Mouse (Mus musculus) embryonic facial prominence, embryonic 14.5 days (tissue): ENCODE data around the gene Cdh23. TPM values are rescaled to one million over a fixed set of nuclear protein-coding genes. Genes with fewer than 3 reads are reported as not detected.
"Not testable (repeated sequence)": the region's sequence is repeated elsewhere in the genome, so short reads cannot be mapped to it uniquely, and the experiment has no call there.

ENCODE experiments used
- ATAC-seq: fragments of 200-750 bp; cut with Nextera tagmentation; 2 replicates; pipeline ENCODE4 v1.8.0; 2017; ENCODE audit warnings: low read depth, moderate number of reproducible peaks, moderate TSS enrichment
- DNase-seq: peaks from one replicate; pipeline ENCODE4 v3.0.0-alpha.2; 2015; ENCODE audit warnings: low spot score
- H3K27ac ChIP-seq: fragments of 300-500 bp; sonication (generic); replicated peaks from 2 replicates; pipeline ENCODE4 v1.5.1; 2014; ENCODE audit warnings: low read depth, mild to moderate bottlenecking, low read length, moderate library complexity
- H3K27me3 ChIP-seq: fragments of 300-500 bp; sonication (generic); replicated peaks from 2 replicates; pipeline ENCODE4 v1.6.1; 2014; ENCODE audit warnings: low read length; ENCODE audit not compliant: control insufficient read depth, insufficient read depth
- H3K36me3 ChIP-seq: fragments of 300-500 bp; sonication (generic); 2 replicates; pipeline ENCODE4 v1.6.1; 2014; ENCODE audit warnings: low read length, mixed read lengths; ENCODE audit not compliant: control insufficient read depth, insufficient read depth
- H3K4me1 ChIP-seq: fragments of 300-500 bp; sonication (generic); 2 replicates; pipeline ENCODE4 v1.6.1; 2014; ENCODE audit warnings: antibody characterized with exemption, low read length; ENCODE audit not compliant: control insufficient read depth, insufficient read depth
- H3K4me2 ChIP-seq: fragments of 300-500 bp; sonication (generic); 2 replicates; pipeline ENCODE4 v1.6.1; 2014; ENCODE audit warnings: low read depth, mild to moderate bottlenecking, low read length, moderate library complexity, mixed read lengths
- H3K4me3 ChIP-seq: fragments of 300-500 bp; sonication (generic); 2 replicates; pipeline ENCODE4 v1.5.1; 2014; ENCODE audit warnings: low read depth, mild to moderate bottlenecking, low read length
- H3K9ac ChIP-seq: fragments of 300-500 bp; sonication (generic); 2 replicates; pipeline ENCODE4 v1.6.1; 2014; ENCODE audit warnings: low read depth, mild to moderate bottlenecking, low read length, moderate library complexity, mixed read lengths
- H3K9me3 ChIP-seq: fragments of 300-500 bp; sonication (generic); 2 replicates; pipeline ENCODE4 v1.6.1; 2016; ENCODE audit warnings: low read length; ENCODE audit not compliant: control insufficient read depth
- WGBS: fragments of 180-500 bp; shearing (Covaris S2); extraction: QIAGEN DNeasy Blood & Tissue Kit; methylation state at CpG from one replicate; pipeline ENCODE4 v1.1.7; 2014; 5-methylcytosine and 5-hydroxymethylcytosine counted together
- polyA plus RNA-seq: library from polyadenylated mRNA; unstranded; fragments of >200 nt; fragmentation: Nextera tagmentation; extraction: Ambion mirVana; gene quantifications from 2 replicates; pipeline ENCODE4 v1.2.1, GENCODE M21; 2014

Cdh23 gene
- 1.0 and 1.2 TPM in 2 replicates for polyA plus RNA-seq

DNA sequence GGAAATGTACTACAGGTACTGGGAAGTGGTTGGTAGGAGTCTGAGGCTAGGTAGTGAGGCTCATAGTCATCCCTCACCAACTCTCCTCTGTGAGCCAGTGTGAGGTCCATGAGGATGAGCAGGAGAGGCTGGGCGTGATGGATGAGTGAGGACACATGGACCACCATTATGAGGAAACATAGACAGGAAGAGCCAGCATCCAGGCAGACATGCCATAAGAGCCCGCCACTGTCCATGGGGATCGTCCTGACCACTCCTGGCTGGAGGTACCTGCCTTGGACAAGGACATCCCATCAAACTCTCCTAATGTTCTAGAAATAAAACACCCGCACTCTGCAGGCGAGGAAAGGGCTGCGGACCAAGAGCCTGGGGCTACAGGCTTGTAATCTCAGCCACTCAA is at the start of gene Cdh23:
Cdh23 (minus strand) TSS at position 101 of the 400 bp plus-strand sequence.
- 84% methylated on average over 6 of the region's 6 CpGs for WGBS
- DNase-seq (no peak), ATAC-seq (no peak)
- no peak within 1 kb of the TSS for H3K4me2 ChIP-seq
- H3K36me3 ChIP-seq = no peaks in the 10 kb centered on the region
- H3K27me3 ChIP-seq = no peaks in the 10 kb centered on the region
- H3K9ac ChIP-seq = no peak within 1 kb of the TSS
- H3K9me3 ChIP-seq = no peaks in the 10 kb centered on the region
- no peak within 1 kb of the TSS for H3K27ac ChIP-seq
- H3K4me1 ChIP-seq = peaks cover 5% of the 10 kb centered on the region; the same call in 1 of the 2 replicates
- no peak within 1 kb of the TSS for H3K4me3 ChIP-seq

DNA sequence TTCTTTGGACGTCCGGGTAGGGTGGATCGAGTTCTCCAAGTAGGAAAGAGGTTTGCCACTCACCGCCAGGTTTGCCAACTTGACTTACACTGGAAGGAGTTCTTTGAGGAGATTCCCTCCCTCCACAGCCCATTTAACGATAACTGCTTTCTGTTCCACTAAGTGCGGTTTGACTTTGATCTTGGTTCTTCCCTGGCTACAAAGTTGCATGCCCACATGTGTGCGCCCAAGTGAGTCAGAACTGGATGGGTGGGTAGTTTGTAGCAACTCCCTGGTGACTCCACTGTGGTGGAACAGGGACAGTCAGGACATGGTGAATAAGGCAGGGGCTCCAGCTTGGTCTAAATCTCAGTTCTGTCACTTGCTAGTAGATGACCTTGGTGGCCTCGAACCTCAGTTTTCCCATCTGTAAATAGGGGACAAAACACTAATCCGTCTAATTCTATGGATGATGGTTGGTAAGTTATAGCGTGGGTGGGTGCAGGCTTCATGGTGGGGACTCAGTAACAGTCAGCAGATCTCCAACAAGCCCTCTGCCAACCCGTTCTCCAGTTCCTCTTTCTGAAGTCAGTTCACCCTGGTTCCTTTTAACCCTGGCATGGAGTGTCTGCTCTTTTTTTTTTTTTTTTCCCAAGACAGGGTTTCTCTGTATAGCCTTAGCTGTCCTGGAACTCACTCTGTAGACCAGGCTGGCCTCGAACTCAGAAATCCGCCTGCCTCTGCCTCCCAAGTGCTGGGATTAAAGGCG is 48.4 kb upstream of the Cdh23 start:
- Histone ChIP-seq H3K4me1 (no peaks in the 10 kb centered on the region), H3K4me3 (no peak overlapping the region), H3K27ac (no peak overlapping the region), H3K27me3 (no peaks in the 10 kb centered on the region), H3K9me3 (no peaks in the 10 kb centered on the region), H3K36me3 (peaks cover 15% of the 10 kb centered on the region; the same call in 1 of the 2 replicates), H3K4me2 (no peak overlapping the region), H3K9ac (no peak overlapping the region)
- ATAC-seq (no peak), DNase-seq (no peak)
- 86% methylated on average over 14 of the region's 14 CpGs for WGBS

DNA sequence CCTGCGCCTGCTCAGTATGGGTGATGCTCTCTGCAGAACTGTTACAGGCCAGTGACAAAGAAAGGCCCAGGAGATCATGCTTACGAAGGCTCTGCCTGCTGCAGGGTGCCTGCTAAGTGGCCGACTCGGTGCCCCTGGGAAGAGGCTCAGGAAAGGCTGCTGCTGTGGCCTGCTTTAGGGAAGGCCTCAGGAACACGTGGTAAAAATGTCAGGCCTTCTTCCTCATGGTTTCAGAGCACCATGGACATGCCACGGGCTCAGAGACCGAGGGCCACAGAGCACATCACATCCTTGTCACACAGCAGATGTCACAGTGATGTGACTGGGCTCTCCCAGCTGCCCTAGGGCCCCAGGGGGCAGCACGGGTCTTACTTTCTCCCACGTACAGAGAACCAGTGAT is 47.4 kb upstream of the Cdh23 start:
- Histone ChIP-seq H3K4me3 (no peak overlapping the region), H3K27me3 (no peaks in the 10 kb centered on the region), H3K9me3 (no peaks in the 10 kb centered on the region), H3K4me1 (no peaks in the 10 kb centered on the region), H3K9ac (no peak overlapping the region), H3K36me3 (peaks cover 12% of the 10 kb centered on the region; the same call in 1 of the 2 replicates), H3K4me2 (no peak overlapping the region), H3K27ac (no peak overlapping the region)
- ATAC-seq (no peak), DNase-seq (no peak)
- 57% methylated on average over 9 of the region's 9 CpGs for whole genome bisulfite sequencing

DNA sequence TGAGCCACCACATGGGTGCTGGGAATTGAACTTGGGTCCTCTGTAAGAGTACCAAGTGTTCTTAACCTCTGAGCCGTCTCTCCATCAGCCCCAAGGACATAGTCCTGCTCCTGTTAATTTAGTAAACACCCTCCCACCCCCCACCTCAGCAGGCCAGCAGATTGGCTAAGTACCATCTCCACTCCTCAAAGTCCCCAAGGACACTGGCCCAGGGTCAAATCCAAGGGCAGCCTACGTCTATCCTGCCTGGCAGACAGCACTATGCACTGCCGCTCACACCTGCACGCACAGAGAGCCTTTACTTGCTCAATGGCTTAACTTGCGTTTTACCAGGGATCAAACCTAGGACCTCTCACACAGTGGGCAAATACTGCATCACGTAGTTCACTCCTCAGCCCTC is 46.7 kb upstream of the Cdh23 start:
- H3K4me1 ChIP-seq = no peaks in the 10 kb centered on the region
- H3K27me3 ChIP-seq = no peaks in the 10 kb centered on the region
- H3K9ac ChIP-seq = no peak overlapping the region
- no peak overlapping the region for H3K4me3 ChIP-seq
- H3K36me3 ChIP-seq = peaks cover 5% of the 10 kb centered on the region; the same call in 1 of the 2 replicates
- H3K27ac ChIP-seq = no peak overlapping the region
- ATAC-seq (no peak), DNase-seq (no peak)
- H3K4me2 ChIP-seq = no peak overlapping the region
- no peaks in the 10 kb centered on the region for H3K9me3 ChIP-seq
- 74% methylated on average over 6 of the region's 6 CpGs for WGBS

DNA sequence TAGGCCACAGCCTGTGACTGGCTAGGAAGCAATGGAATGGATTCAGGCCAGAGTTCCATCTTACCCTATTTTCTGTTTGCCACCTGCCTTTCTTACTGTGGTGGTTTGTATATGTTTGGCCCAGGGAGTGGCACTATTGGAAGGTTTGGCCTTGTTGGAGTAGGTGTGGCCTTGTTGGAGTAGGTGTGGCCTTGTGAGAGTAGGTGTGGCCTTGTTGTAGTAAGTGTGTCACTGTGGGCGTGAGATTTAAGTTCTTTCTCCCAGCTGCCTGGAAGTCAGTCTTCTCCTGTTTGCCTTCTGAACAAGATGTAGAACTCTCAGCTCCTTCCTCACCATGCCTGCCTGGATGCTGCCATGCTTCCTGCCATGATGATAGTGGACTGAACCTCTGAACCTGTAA is 46.0 kb upstream of the Cdh23 start:
- H3K4me2 ChIP-seq, H3K27ac ChIP-seq, DNase-seq, H3K9ac ChIP-seq, ATAC-seq, H3K4me3 ChIP-seq, H3K4me1 ChIP-seq, H3K27me3 ChIP-seq, H3K36me3 ChIP-seq, H3K9me3 ChIP-seq: not testable (repeated sequence)
- 68% methylated on average over 1 of the region's 1 CpGs for WGBS

DNA sequence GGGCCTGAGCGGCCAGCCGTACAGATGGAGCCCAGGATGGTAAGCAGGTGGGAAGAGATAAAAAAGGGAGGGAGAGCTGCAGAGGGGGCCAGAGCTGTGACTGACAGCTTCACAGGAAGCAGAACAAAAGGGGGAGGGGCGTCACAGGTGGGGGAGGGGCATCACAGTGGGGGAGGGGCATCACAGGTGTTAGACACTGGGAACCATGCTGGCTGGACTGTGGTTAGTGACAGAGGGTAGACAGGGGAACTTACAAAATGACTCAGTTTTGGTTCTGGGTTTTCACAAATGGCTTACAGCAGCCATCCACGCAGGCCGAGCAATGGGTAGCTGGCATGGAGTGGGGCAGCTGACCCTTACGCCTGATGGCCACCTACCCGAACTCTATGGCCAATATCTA is 45.1 kb upstream of the Cdh23 start:
- Histone ChIP-seq H3K9me3 (no peaks in the 10 kb centered on the region), H3K4me2 (no peak overlapping the region), H3K4me3 (no peak overlapping the region), H3K27me3 (no peaks in the 10 kb centered on the region), H3K27ac (no peak overlapping the region), H3K9ac (no peak overlapping the region), H3K4me1 (no peaks in the 10 kb centered on the region), H3K36me3 (peaks cover 10% of the 10 kb centered on the region)
- 79% methylated on average over 7 of the region's 7 CpGs for WGBS
- ATAC-seq = no peak
- no peak for DNase-seq

DNA sequence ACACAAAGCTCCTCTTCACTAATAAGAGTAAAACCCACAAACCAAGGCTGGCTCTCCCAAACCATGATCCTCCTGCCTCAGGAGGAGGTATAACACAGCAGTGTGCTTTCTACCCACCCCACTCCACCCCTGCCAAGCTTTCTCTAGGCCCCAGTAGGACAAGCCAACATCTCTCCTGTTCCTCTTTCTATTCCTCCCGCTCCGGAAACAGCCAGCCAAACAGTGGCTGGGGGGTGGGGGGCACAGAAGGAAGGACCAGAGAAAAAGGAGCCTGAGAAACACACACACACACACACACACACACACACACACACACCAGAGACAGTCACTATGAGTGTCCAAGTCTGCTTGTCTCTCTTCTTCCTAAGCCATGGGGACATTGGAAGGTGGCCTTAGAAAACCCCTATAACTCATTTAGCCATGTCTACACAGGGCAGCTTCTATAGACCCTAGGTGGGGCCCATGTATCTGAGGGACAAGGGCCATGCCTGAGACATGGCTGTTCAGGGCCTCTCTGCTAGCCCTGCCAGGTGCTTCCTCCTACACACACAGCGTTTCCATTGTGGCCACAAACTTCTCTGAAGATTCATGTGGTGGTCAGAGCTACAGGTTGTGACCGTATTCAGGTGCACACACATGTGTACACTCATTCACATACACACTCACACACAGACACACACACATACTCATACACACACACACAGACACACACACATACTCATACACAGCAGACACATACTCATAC is 43.5 kb upstream of the Cdh23 start:
- Histone ChIP-seq H3K27ac (no peak overlapping the region), H3K36me3 (peaks cover 10% of the 10 kb centered on the region), H3K4me2 (no peak overlapping the region), H3K27me3 (no peaks in the 10 kb centered on the region), H3K9me3 (no peaks in the 10 kb centered on the region), H3K9ac (no peak overlapping the region), H3K4me3 (no peak overlapping the region), H3K4me1 (no peaks in the 10 kb centered on the region)
- WGBS = 91% methylated on average over 2 of the region's 4 CpGs
- ATAC-seq (no peak), DNase-seq (no peak)

DNA sequence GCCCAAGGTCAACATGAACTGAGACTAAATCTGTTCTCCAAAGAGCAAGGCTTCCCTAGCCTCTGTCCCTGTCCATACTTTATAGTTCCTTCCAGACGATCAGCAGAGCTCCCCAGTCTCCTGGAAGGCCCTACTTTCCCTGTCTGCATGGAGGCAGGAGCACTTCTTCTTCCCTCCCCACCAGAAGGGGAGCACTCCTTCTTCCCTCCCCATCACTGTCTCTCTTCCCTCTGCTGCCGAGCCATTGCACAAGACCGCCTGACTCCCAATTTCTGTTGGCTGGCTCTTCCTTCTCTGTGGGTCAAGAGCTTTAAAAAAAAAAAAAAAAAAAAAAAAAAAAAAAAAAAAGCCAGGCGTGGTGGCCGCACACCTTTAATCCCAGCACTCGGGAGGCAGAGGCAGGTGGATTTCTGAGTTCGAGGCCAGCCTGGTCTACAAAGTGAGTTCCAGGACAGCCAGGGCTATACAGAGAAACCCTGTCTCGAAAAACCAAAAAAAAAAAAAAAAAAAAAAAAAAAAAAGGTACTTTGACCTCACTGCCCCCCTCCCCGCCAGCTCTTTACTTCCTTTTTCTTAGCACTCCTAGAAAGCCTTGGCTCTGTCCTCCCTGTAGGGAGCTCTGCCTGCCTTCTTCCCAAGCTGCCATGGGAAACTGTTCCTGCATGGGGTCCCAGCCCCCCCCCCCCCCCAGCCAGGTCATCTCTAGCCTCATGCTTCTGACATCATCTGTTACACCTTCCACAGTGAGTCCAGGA is 41.8 kb upstream of the Cdh23 start:
- peaks cover 9% of the 10 kb centered on the region for H3K36me3 ChIP-seq
- DNase-seq (no peak), ATAC-seq (no peak)
- no peak overlapping the region for H3K9ac ChIP-seq
- H3K27me3 ChIP-seq = no peaks in the 10 kb centered on the region
- H3K9me3 ChIP-seq = no peaks in the 10 kb centered on the region
- H3K4me1 ChIP-seq = no peaks in the 10 kb centered on the region
- H3K4me2 ChIP-seq = no peak overlapping the region
- H3K4me3 ChIP-seq = no peak overlapping the region
- no peak overlapping the region for H3K27ac ChIP-seq
- WGBS = 80% methylated on average over 8 of the region's 9 CpGs
